Mouse (Mus musculus) mouse trophoblast stem cell (cell line): ENCODE results near the gene Cic.

Experiments
- in situ Hi-C, 2 experiments: fragments of 300-500 bp; cut with MseI, MboI; formaldehyde crosslinking; loops; 2 replicates in 1 of 2; 3 replicates in 1 of 2; pipeline ENCODE4 v1.15.1; 2025

Gene Cic

GRCm38 (mm10) chr7:25281734-25282601 is 14.5 kb downstream of the Cic start:
- in situ Hi-C loops: no loop called here

- in situ Hi-C loops: no loop called here
Measured at GRCm38 (mm10) chr7:25282731-25283211, 15.3 kb downstream of the Cic start.

GRCm38 (mm10) chr7:25283637-25284036 is 16.1 kb downstream of the Cic start:
- in situ Hi-C loops: no loop called here

GRCm38 (mm10) chr7:25284171-25284570 is 16.7 kb downstream of the Cic start:
- in situ Hi-C loops: no loop called here

GRCm38 (mm10) chr7:25284766-25285165 is 17.3 kb downstream of the Cic start:
- in situ Hi-C loops: no loop called here

GRCm38 (mm10) chr7:25285511-25286238 is 18.2 kb downstream of the Cic start:
- in situ Hi-C loops: no loop called here

GRCm38 (mm10) chr7:25286989-25287388 is 19.5 kb downstream of the Cic start:
- in situ Hi-C loops: no loop called here

GRCm38 (mm10) chr7:25288011-25288410 is 20.5 kb downstream of the Cic start:
- in situ Hi-C loops: no loop called here

- in situ Hi-C loops: no loop called here
Measured at GRCm38 (mm10) chr7:25288721-25289120, 21.2 kb downstream of the Cic start.

- in situ Hi-C loops: no loop called here
Measured at GRCm38 (mm10) chr7:25289925-25290324, 22.4 kb downstream of the Cic start.

- in situ Hi-C loops: no loop called here
Measured at GRCm38 (mm10) chr7:25290463-25290862, 23.0 kb downstream of the Cic start.

- in situ Hi-C loops: no loop called here
Measured at GRCm38 (mm10) chr7:25290911-25291310, 23.4 kb downstream of the Cic start.

- in situ Hi-C loops: no loop called here
Measured at GRCm38 (mm10) chr7:25292107-25292506, 24.6 kb downstream of the Cic start.

GRCm38 (mm10) chr7:25293191-25293739 is 25.8 kb downstream of the Cic start:
- in situ Hi-C loops: no loop called here

- in situ Hi-C loops: no loop called here
Measured at GRCm38 (mm10) chr7:25294495-25294894, 27.0 kb downstream of the Cic start.

GRCm38 (mm10) chr7:25294960-25295722 is 27.6 kb downstream of the Cic start:
- in situ Hi-C loops: no loop called here

GRCm38 (mm10) chr7:25296945-25297453 is 29.5 kb downstream of the Cic start:
- in situ Hi-C loops: no loop called here

GRCm38 (mm10) chr7:25297454-25298325 is 30.2 kb downstream of the Cic start, which contains the start of gene Pafah1b3:
TSS of gene Pafah1b3 (minus strand) at chr7:25297986.
- in situ Hi-C loops: no loop called here

GRCm38 (mm10) chr7:25301063-25301462 is 33.6 kb downstream of the Cic start, which contains the start of gene Prr19:
TSS of gene Prr19 (plus strand) at chr7:25301411.
- in situ Hi-C loops: no loop called here

- in situ Hi-C loops: no loop called here
Measured at GRCm38 (mm10) chr7:25303003-25303684, 35.6 kb downstream of the Cic start.
